Mouse (Mus musculus): Measurements from ENCODE around the gene Ugt1a2. TPM values are rescaled to one million over a fixed set of nuclear protein-coding genes. Genes with fewer than 3 reads are reported as not detected.
A peak's percentile ranks its signal among the peaks of the same experiment; 100 is the strongest.

Ugt1a2 gene
- polyA plus RNA-seq, 1 experiment from 2014 or later: not detected

DNA sequence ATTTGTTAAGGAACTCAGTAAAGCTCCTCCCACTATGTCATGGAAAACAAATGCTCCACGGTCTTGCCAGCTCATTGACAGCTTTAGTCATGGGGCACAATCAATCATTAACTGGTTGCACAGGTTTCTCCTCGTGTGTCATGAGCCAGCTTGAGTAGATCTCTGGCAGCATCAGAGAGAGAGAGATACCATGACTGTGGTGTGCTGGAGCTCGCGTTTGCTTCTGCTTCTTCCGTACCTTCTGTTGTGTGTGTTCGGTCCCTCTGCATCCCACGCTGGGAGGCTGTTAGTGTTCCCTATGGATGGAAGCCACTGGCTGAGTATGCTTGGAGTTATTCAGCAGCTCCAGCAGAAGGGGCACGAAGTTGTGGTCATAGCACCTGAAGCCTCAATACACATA, 11.4 kb downstream of the Ugt1a2 start, which contains the start of gene Ugt1a1:
TSS of gene Ugt1a1 (plus strand) at position 148 of the 400 bp plus-strand sequence.
- Histone ChIP-seq H3K27ac (no peak within 1 kb of the TSS), H3K9ac (no peak within 1 kb of the TSS)
- WGBS: 68% methylated on average over 8 of the region's 8 CpGs

DNA sequence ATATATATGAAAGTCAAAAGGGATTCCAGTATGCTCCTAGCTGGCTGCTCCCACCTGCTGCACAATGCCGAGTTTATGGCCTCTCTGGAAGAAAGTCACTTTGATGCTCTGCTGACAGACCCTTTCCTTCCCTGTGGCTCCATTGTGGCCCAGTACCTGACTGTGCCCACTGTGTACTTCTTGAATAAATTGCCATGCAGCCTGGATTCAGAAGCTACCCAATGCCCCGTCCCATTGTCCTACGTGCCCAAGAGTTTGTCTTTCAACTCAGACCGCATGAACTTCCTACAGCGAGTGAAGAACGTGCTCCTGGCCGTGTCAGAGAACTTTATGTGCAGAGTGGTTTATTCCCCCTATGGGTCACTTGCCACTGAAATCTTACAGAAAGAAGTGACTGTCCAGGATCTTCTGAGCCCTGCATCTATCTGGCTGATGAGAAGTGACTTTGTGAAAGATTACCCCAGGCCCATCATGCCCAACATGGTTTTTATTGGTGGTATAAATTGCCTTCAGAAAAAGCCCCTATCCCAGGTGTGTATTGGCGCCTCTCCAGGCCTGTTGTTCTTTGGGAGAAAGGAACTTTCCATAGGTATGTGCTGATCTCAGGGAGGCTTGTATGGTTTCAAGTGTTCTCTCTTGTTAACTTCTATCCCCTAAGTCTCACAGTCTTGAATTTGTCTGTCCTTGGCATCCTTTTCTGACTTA, 12.1 kb downstream of the Ugt1a2 start:
- Histone ChIP-seq H3K4me2 (no peak overlapping the region), H3K36me3 (no peaks in the 10 kb centered on the region), H3K9me3 (peaks cover 62% of the 10 kb centered on the region), H3K4me1 (replicated peaks) (no peaks in the 10 kb centered on the region), H3K27ac (no peak overlapping the region), H3K27me3 (no peaks in the 10 kb centered on the region), H3K9ac (no peak overlapping the region), H3K4me3 (no peak overlapping the region)
- WGBS: 63% methylated on average over 8 of the region's 8 CpGs
- no peak for ATAC-seq (ENCODE audit: low FRiP score)

More for the DNA sequence above, 11.4 kb downstream of the Ugt1a2 start, which contains the start of gene Ugt1a1:
- H3K4me1 ChIP-seq (replicated peaks): no peaks in the 10 kb centered on the region
- no peaks in the 10 kb centered on the region for H3K27me3 ChIP-seq
- peaks cover 55% of the 10 kb centered on the region for H3K9me3 ChIP-seq
- H3K36me3 ChIP-seq: no peaks in the 10 kb centered on the region
- no peak within 1 kb of the TSS for H3K4me3 ChIP-seq
- 0 out of 2 replicates have a peak, but pooled peaks have one; percentile 17 for ATAC-seq (ENCODE audit: low FRiP score)
- H3K4me2 ChIP-seq: no peak within 1 kb of the TSS

DNA sequence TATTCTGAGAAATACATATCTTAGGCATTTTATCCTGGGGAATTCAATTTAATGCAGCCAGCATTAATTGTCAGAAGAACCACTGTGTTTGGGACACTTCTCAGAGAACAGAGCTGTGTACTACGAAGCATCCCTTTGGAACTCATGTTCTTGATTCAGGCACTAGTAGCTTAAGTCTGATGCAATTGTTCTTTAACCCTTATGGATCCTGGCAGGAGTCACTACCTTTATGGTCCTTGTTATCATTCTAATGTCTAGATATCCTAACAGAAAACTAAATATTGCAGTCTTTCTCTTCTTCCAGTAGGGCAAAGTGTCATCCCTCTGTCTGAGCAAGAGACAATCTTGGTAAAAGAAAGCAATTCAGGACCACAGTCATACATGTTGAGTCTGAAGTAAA, 12.7 kb downstream of the Ugt1a2 start:
- H3K4me3 ChIP-seq: no peak overlapping the region
- H3K4me2 ChIP-seq: no peak overlapping the region
- WGBS: 83% methylated on average over 1 of the region's 1 CpGs
- H3K9ac ChIP-seq: no peak overlapping the region
- H3K27me3 ChIP-seq: no peaks in the 10 kb centered on the region
- no peaks in the 10 kb centered on the region for H3K4me1 ChIP-seq (replicated peaks)
- H3K27ac ChIP-seq: no peak overlapping the region
- H3K36me3 ChIP-seq: no peaks in the 10 kb centered on the region
- ATAC-seq (ENCODE audit: low FRiP score): no peak
- H3K9me3 ChIP-seq: peaks cover 64% of the 10 kb centered on the region

DNA sequence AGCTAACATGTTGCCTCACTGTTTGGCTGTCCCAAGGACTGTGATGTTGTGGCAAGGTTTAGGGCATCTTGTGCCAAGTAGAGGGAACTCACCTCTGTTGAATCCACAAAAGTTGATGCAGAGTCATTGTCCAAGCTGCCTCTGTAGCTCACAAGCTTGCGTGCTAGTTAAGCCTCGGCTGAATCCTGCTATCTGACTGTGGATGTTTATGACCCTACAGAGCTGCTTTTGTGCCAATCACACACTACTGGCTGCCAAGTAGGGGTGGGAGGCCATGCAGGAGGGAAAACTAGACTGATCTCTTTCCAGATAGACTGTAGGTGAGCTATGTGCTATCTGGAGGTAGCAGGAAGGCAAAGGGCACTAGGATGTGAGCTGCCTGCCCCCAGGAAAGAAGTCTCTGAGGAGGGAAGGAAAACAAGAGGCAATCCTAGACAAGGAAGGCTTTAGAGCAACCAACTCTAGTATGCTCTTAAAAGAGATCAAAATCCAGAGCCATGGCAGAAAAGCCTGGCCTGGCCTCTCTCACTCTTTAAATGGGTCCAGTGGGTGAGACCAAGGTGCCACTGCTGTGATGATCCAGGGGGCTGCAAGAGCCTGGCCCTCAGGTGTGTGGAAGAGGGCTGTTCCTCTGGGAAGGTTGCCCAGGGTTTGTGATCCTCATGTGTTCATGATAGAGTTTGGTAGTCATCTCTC, 13.5 kb downstream of the Ugt1a2 start:
- H3K9me3 ChIP-seq: peaks cover 64% of the 10 kb centered on the region
- 85% methylated on average over 2 of the region's 2 CpGs for WGBS
- no peak overlapping the region for H3K4me2 ChIP-seq
- H3K27ac ChIP-seq: no peak overlapping the region
- no peaks in the 10 kb centered on the region for H3K27me3 ChIP-seq
- no peaks in the 10 kb centered on the region for H3K36me3 ChIP-seq
- H3K4me1 ChIP-seq (replicated peaks): no peaks in the 10 kb centered on the region
- ATAC-seq (ENCODE audit: low FRiP score): no peak
- no peak overlapping the region for H3K4me3 ChIP-seq
- no peak overlapping the region for H3K9ac ChIP-seq

DNA sequence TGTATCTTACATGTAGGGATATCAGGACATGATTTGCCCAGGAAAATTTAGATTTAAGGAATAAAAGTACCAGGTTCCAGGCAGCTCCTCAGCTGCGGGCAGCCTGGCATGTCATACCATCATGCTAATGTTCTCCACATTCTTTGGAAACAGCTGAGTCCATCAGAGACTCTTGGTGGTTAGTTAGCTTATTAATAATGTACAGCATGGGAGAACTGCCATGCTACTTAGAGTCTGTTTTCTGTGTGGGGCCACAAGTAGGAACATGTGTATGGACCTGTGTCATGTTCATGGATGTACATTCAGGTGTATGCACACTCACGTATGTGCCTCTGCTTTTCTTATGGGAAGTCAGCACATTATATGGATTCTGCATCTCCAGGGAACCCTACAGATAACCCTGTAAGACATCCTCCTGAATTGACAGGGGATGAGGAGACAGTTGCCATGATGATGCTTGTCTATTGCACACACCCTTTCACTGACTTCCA, 14.1 kb downstream of the Ugt1a2 start:
- ATAC-seq (ENCODE audit: low FRiP score): no peak
- 81% methylated on average over 2 of the region's 2 CpGs for WGBS
- H3K9me3 ChIP-seq: peaks cover 64% of the 10 kb centered on the region
- H3K27ac ChIP-seq: no peak overlapping the region
- no peak overlapping the region for H3K4me2 ChIP-seq
- H3K4me1 ChIP-seq (replicated peaks): no peaks in the 10 kb centered on the region
- no peak overlapping the region for H3K9ac ChIP-seq
- no peaks in the 10 kb centered on the region for H3K27me3 ChIP-seq
- H3K36me3 ChIP-seq: no peaks in the 10 kb centered on the region
- no peak overlapping the region for H3K4me3 ChIP-seq

DNA sequence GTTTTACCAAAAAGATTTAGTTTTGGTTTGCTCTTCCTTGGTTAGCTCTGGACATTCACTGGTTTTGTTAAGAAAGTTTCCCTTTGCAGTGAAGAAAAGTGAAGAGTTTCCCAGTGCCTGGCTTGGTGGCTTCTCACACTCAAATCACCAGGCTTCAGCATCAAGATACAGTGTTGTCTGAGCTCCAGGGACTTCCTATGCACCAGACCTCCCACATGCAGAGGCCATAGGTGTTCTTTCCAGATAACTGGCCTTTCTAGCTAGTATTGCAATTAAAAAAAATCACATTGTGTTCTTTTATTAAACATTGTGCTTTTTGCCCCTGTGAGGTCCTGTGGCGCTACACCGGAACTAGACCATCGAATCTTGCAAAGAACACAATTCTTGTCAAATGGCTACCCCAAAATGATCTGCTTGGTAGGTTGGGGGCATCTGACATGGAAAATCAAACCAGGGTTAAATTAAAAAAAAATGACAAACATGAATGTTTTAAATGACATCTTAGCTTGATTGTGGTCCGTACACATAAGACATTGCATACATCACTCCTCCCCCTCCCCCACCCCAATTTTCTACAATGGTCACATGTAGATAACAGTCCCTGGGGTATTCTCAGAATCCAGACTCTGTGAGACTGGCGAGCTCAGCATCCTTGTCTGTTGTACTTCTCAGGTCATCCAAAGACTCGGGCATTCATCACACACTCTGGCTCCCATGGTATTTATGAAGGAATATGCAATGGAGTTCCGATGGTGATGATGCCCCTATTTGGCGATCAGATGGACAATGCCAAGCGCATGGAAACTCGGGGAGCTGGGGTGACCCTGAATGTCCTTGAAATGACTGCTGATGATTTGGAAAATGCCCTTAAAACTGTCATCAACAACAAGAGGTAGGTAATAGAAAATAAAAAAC, 15.3 kb downstream of the Ugt1a2 start:
- H3K9ac ChIP-seq: no peak overlapping the region
- no peak overlapping the region for H3K4me3 ChIP-seq
- no peak overlapping the region for H3K27ac ChIP-seq
- WGBS: 68% methylated on average over 10 of the region's 10 CpGs
- H3K4me2 ChIP-seq: no peak overlapping the region
- peaks cover 62% of the 10 kb centered on the region for H3K9me3 ChIP-seq
- no peaks in the 10 kb centered on the region for H3K36me3 ChIP-seq
- no peaks in the 10 kb centered on the region for H3K4me1 ChIP-seq (replicated peaks)
- 0 out of 2 replicates have a peak, but pooled peaks have one; percentile 8 for ATAC-seq (ENCODE audit: low FRiP score)
- no peaks in the 10 kb centered on the region for H3K27me3 ChIP-seq

DNA sequence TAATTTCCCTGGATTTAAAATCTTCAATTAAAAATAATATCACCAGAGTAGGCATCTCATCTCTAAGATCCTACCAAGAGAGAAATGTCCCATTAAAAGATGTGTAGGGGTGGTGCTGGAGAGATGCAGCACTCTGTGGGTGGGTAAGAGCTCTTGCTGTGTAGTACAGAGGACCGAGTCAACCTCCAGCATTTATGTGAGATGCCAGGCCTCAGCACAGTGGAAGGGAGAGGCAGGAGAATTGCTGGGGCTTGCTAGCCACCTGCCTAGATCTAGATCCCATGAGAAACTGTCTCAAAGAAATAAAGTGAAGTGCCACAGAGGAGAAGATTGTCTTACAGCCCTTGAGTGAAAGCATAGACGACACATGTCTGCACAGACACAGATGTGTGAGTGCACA, 16.1 kb downstream of the Ugt1a2 start:
- Histone ChIP-seq H3K4me3 (no peak overlapping the region), H3K4me2 (no peak overlapping the region), H3K9me3 (peaks cover 58% of the 10 kb centered on the region), H3K4me1 (replicated peaks) (no peaks in the 10 kb centered on the region), H3K36me3 (no peaks in the 10 kb centered on the region), H3K9ac (no peak overlapping the region), H3K27me3 (no peaks in the 10 kb centered on the region), H3K27ac (no peak overlapping the region)
- 57% methylated on average over 2 of the region's 2 CpGs for WGBS
- no peak for ATAC-seq (ENCODE audit: low FRiP score)

DNA sequence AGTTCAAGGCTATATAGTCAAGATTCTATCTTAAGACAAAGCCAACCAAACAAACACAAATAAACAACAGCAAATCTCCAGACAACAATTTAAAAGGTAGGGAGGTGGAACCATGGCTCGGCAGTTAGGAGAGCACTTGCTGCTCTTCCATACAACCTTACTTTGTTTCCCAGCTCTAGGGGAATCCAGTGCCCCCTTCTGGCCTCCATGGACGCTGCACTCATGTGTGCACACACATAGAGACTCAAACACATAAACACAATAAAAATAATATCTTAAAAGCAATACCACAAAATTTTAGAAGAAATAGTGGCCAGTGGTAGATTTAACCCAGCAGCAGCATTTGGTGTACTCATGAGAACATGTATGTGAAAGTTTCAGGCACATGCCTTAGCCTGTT, 16.7 kb downstream of the Ugt1a2 start:
- H3K36me3 ChIP-seq: no peaks in the 10 kb centered on the region
- H3K9me3 ChIP-seq: peaks cover 54% of the 10 kb centered on the region
- H3K27me3 ChIP-seq: no peaks in the 10 kb centered on the region
- WGBS: 69% methylated on average over 2 of the region's 2 CpGs
- no peak for ATAC-seq (ENCODE audit: low FRiP score)
- no peaks in the 10 kb centered on the region for H3K4me1 ChIP-seq (replicated peaks)
- no peak overlapping the region for H3K9ac ChIP-seq
- no peak overlapping the region for H3K4me2 ChIP-seq
- no peak overlapping the region for H3K4me3 ChIP-seq
- H3K27ac ChIP-seq: no peak overlapping the region

DNA sequence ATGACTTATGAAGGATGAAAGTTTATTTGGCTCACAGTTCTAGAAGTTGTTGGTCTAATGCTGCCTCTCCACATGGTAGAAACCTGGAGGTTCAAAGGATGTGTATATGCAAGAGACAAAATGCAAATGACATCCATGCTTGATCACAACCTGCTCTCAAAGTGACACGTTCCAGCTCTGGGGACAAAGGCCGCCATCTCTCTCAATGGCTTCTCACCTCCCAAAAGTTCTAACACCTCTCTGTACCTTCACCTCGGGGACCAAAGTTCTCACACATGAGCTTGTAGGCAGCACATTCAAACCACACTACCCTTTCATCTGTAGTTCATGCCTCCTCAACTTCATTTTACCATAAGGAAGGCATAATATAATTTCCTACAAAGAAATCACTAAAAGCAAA, 17.2 kb downstream of the Ugt1a2 start:
- H3K4me3 ChIP-seq: no peak overlapping the region
- H3K4me1 ChIP-seq (replicated peaks): no peaks in the 10 kb centered on the region
- no peak overlapping the region for H3K9ac ChIP-seq
- H3K27ac ChIP-seq: no peak overlapping the region
- H3K4me2 ChIP-seq: no peak overlapping the region
- H3K9me3 ChIP-seq: peaks cover 52% of the 10 kb centered on the region
- no peak for ATAC-seq (ENCODE audit: low FRiP score)
- no peaks in the 10 kb centered on the region for H3K27me3 ChIP-seq
- no peaks in the 10 kb centered on the region for H3K36me3 ChIP-seq
- 45% methylated on average over 3 of the region's 3 CpGs for WGBS

DNA sequence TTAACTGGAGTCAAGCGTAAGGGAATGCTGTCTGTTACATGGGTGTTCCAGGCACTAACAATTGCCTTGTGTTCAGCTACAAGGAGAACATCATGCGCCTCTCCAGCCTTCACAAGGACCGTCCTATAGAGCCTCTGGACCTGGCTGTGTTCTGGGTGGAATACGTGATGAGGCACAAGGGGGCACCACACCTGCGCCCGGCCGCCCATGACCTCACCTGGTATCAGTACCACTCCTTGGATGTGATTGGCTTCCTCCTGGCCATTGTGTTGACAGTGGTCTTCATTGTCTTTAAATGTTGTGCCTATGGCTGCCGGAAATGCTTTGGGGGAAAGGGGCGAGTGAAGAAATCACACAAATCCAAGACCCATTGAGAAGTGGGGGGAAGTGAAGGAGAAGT, 17.6 kb downstream of the Ugt1a2 start:
- Histone ChIP-seq H3K9me3 (peaks cover 47% of the 10 kb centered on the region), H3K9ac (no peak overlapping the region), H3K27ac (no peak overlapping the region), H3K4me1 (replicated peaks) (no peaks in the 10 kb centered on the region), H3K27me3 (no peaks in the 10 kb centered on the region), H3K4me2 (no peak overlapping the region), H3K4me3 (no peak overlapping the region), H3K36me3 (no peaks in the 10 kb centered on the region)
- 75% methylated on average over 9 of the region's 9 CpGs for WGBS
- ATAC-seq (ENCODE audit: low FRiP score): no peak

DNA sequence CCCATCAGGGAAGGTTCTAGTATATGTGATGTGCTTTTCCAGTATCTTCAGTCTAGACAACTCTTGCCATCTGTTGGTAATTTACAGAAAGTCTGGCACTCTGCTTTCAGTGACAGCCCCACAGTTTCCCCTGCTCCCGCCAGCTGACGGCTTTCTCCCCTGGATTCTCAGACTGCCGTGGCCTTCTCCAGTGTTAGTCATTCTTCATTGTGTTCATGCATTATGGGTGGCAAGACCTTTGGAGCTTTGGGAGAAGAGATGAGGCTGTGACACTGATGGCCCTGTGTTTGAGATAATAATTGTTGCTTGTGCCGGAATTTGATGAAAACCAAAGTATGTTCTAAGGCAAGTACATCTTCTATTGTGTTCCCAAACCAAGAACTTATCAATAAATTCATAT, 18.2 kb downstream of the Ugt1a2 start:
- Histone ChIP-seq H3K4me1 (replicated peaks) (no peaks in the 10 kb centered on the region), H3K4me2 (no peak overlapping the region), H3K9ac (no peak overlapping the region), H3K9me3 (peaks cover 42% of the 10 kb centered on the region), H3K36me3 (no peaks in the 10 kb centered on the region), H3K27me3 (no peaks in the 10 kb centered on the region), H3K27ac (no peak overlapping the region), H3K4me3 (no peak overlapping the region)
- WGBS: 54% methylated on average over 4 of the region's 4 CpGs
- no peak for ATAC-seq (ENCODE audit: low FRiP score)

DNA sequence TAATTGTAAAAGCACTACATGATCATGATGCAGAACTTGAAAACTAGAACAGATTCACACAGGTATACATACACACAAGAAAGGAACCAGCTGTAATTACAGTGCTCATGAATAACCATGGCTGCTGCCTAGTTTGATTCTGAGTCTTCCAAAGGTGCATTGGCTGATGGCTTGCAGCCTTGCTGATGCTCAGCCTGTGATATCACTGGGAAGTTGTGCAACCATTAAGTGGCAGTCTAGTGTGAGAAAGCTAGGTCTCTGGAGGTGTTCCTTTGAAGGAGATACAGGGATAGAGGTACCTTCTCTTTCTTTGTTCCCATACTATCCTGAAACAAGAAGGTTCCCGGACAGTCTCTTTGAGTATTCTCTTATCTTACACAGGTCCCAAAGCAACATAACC, 18.7 kb downstream of the Ugt1a2 start:
- H3K4me2 ChIP-seq: no peak overlapping the region
- no peak overlapping the region for H3K9ac ChIP-seq
- WGBS: 14% methylated on average over 1 of the region's 1 CpGs
- H3K4me3 ChIP-seq: no peak overlapping the region
- ATAC-seq (ENCODE audit: low FRiP score): no peak
- H3K36me3 ChIP-seq: no peaks in the 10 kb centered on the region
- peaks cover 37% of the 10 kb centered on the region for H3K9me3 ChIP-seq
- H3K27me3 ChIP-seq: no peaks in the 10 kb centered on the region
- no peak overlapping the region for H3K27ac ChIP-seq
- H3K4me1 ChIP-seq (replicated peaks): no peaks in the 10 kb centered on the region
